Mouse (Mus musculus) lung, postnatal 0 days (tissue): ENCODE data around the gene Gnai3.

Source experiments
- CTCF ChIP-seq: IDR thresholded peaks from 2 replicates; pipeline ENCODE4 v1.5.1; 2016; ENCODE audit warnings: antibody characterized with exemption, mild to moderate bottlenecking
- EP300 ChIP-seq: IDR thresholded peaks from 2 replicates; pipeline ENCODE4 v1.6.1; 2016; ENCODE audit warnings: antibody characterized with exemption, mild to moderate bottlenecking, control low read depth

GRCm38 (mm10) chr3:108158383-108159037 lies 12.6 kb upstream of the Gnai3 start:
- TF ChIP-seq CTCF (no peak), EP300 (no peak)
